Mouse (Mus musculus) liver, adult 2 months (tissue): ENCODE measurements around the gene Klf7. TPM values are rescaled to one million over a fixed set of nuclear protein-coding genes. Genes with fewer than 3 reads are reported as not detected.

Source experiments
- DNase-seq: peaks from one replicate; pipeline ENCODE4 v3.0.0-alpha.2; 2011; ENCODE audit warnings: low read depth, low spot score; ENCODE audit errors: extremely low read depth
- H3K27ac ChIP-seq: fragments of 200-500 bp; replicated peaks from 2 replicates; pipeline ENCODE4 v1.5.1; 2012; ENCODE audit warnings: low read depth, mild to moderate bottlenecking, control low read depth, inconsistent platforms, low read length; ENCODE audit not compliant: insufficient read depth
- H3K27me3 ChIP-seq: fragments of 200-500 bp; 2 replicates; pipeline ENCODE4 v1.6.1; 2012; ENCODE audit warnings: mild to moderate bottlenecking, moderate library complexity, low read length, inconsistent platforms; ENCODE audit not compliant: control insufficient read depth, insufficient read depth
- H3K36me3 ChIP-seq: fragments of 200-500 bp; 2 replicates; pipeline ENCODE4 v1.6.1; 2012; ENCODE audit warnings: low read length, inconsistent platforms; ENCODE audit not compliant: control insufficient read depth, insufficient read depth
- H3K4me1 ChIP-seq: fragments of 200-500 bp; 2 replicates; pipeline ENCODE4 v1.6.1; 2011; ENCODE audit warnings: low read length; ENCODE audit not compliant: control insufficient read depth, insufficient read depth
- H3K4me3 ChIP-seq: fragments of 200-500 bp; 2 replicates; pipeline ENCODE4 v1.5.1; 2011; ENCODE audit warnings: low read depth, mild to moderate bottlenecking, control low read depth, low read length, moderate library complexity; ENCODE audit not compliant: insufficient read depth
- H3K79me2 ChIP-seq: fragments of 200-500 bp; 2 replicates; pipeline ENCODE4 v1.6.1; 2012; ENCODE audit warnings: inconsistent platforms, mild to moderate bottlenecking, low read length, moderate library complexity; ENCODE audit not compliant: control insufficient read depth, insufficient read depth
- H3K9ac ChIP-seq: fragments of 200-500 bp; 2 replicates; pipeline ENCODE4 v1.6.1; 2012; ENCODE audit warnings: low read depth, mild to moderate bottlenecking, control low read depth, inconsistent platforms, low read length
- CTCF ChIP-seq: fragments of 200-500 bp; IDR thresholded peaks from 2 replicates; pipeline ENCODE4 v1.5.1; 2011; ENCODE audit warnings: low read depth, low read length, control low read depth
- POLR2A ChIP-seq: fragments of 200-500 bp; IDR thresholded peaks from 2 replicates; pipeline ENCODE4 v1.6.1; 2011; ENCODE audit warnings: low read length, control low read depth; ENCODE audit not compliant: insufficient read depth; ENCODE audit errors: extremely low read depth
- WGBS: fragments of 180-500 bp; shearing (Covaris S2); methylation state at CpG from one replicate; pipeline ENCODE4 v1.1.7; 2018; 5-methylcytosine and 5-hydroxymethylcytosine counted together
- polyA plus RNA-seq: library from polyadenylated mRNA; depleted of rRNA; stranded (reverse); fragments of >200 nt; gene quantifications from 2 replicates; pipeline ENCODE4 v1.2.3, GENCODE M21; 2012
- total RNA-seq: library from RNA; depleted of rRNA; stranded (reverse); fragments of >200 nt; gene quantifications from 2 replicates; pipeline ENCODE4 v1.2.3, GENCODE M21; 2014

Klf7 gene
- total and polyA plus RNA-seq, 2 experiments = 2.2 to 4.0 TPM

- WGBS = 80% methylated on average over 7 of the region's 7 CpGs
- Histone ChIP-seq H3K36me3 (no peaks in the 10 kb centered on the region; the same call in 1 of the 2 replicates), H3K27me3 (no peaks in the 10 kb centered on the region), H3K9ac (no peak overlapping the region), H3K4me1 (peaks cover 7% of the 10 kb centered on the region; the same call in 1 of the 2 replicates), H3K27ac (no peak overlapping the region; the same call in 1 of the 2 replicates), H3K4me3 (no peak overlapping the region), H3K79me2 (peaks cover 11% of the 10 kb centered on the region; the same call in 1 of the 2 replicates)
- no peak for TF ChIP-seq CTCF
- no peak for TF ChIP-seq POLR2A
- DNase-seq = no peak
Observed at GRCm38 (mm10) chr1:64107526-64107925, 14.6 kb downstream of the Klf7 start.

DNA sequence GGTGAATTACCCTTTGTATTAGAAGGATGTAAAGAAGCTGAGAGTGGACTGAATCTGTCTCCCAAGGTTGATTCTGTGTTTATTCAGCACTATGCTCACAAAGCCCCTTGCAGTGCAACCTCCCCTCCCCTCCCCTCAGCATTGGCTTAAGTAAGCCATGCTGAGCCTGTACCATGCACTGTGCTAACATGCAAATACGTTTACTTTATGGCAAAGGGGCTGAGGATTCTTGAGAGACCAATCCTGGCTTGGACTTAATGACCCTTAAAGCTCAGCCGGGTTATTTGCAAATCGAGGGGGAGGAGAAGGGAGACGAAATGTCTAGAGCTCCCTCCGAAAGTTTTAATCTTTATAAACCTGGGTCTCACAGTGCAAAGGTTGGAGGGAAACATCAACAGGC is 16.0 kb downstream of the Klf7 start:
- WGBS = 37% methylated on average over 5 of the region's 5 CpGs
- no peak for DNase-seq
- TF ChIP-seq CTCF = no peak
- TF ChIP-seq POLR2A = no peak

DNA sequence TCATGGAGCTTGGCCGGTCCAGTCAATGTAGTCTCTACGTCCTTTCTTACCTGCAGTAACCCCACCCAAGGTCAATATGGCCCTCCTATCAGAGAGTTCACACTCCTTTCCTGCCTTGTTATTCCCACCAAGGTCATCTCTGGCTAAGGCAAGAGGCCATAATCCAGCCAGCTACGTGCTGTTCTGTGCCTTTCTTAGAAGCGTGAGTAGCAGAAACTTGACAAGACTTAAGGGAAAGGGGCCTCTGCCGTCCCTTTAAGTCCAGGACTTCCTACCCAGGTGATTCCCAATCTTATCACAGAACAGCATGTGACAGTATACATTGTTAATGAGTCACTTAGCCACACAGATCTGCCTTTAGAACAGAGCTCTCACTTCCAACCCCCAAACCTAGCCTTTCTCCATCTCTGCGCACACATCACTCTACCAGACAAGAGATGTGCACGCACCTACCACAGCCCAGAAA is 16.9 kb downstream of the Klf7 start:
- H3K27me3 ChIP-seq = no peaks in the 10 kb centered on the region
- H3K9ac ChIP-seq = no peak overlapping the region
- H3K4me1 ChIP-seq = peaks cover 7% of the 10 kb centered on the region; the same call in 1 of the 2 replicates
- no peak overlapping the region for H3K4me3 ChIP-seq
- 60% methylated on average over 7 of the region's 7 CpGs for WGBS
- no peaks in the 10 kb centered on the region; the same call in 1 of the 2 replicates for H3K36me3 ChIP-seq
- no peak overlapping the region for H3K27ac ChIP-seq
- TF ChIP-seq POLR2A (no peak), CTCF (no peak)
- no peak for DNase-seq
- peaks cover 11% of the 10 kb centered on the region; the same call in 1 of the 2 replicates for H3K79me2 ChIP-seq

More for the DNA sequence above, 16.0 kb downstream of the Klf7 start:
- no peak overlapping the region for H3K4me3 ChIP-seq
- no peaks in the 10 kb centered on the region; the same call in 1 of the 2 replicates for H3K36me3 ChIP-seq
- peaks cover 7% of the 10 kb centered on the region; the same call in 1 of the 2 replicates for H3K4me1 ChIP-seq
- H3K79me2 ChIP-seq = peaks cover 11% of the 10 kb centered on the region; the same call in 1 of the 2 replicates
- no peak overlapping the region for H3K9ac ChIP-seq
- peak overlapping the region; percentile 29; the same call in 1 of the 2 replicates for H3K27ac ChIP-seq
- no peaks in the 10 kb centered on the region for H3K27me3 ChIP-seq

DNA sequence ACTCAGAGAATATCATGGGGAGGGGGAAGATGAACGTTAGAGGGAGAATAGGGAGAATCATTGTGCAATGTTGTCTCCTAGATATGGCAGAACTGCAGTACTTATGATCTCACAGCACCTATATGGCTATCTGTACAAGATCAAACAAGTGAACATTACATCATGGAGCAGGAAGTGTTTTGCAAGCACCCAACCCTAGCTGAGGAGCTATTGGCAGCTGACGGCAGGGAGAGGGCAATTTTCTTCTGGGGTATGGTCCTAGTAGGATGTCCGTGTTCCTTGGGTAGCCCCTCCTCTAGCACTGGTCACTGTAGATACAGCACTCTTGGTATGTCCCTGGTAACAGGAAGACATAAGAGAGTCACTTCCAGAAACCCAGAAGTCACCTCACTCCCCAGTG is 17.4 kb downstream of the Klf7 start:
- H3K27ac ChIP-seq = no peak overlapping the region
- WGBS = 37% methylated on average over 3 of the region's 3 CpGs
- H3K79me2 ChIP-seq = peaks cover 8% of the 10 kb centered on the region; the same call in 1 of the 2 replicates
- no peak for TF ChIP-seq CTCF
- TF ChIP-seq POLR2A = no peak
- H3K9ac ChIP-seq = no peak overlapping the region
- no peaks in the 10 kb centered on the region for H3K27me3 ChIP-seq
- H3K4me1 ChIP-seq = peaks cover 7% of the 10 kb centered on the region; the same call in 1 of the 2 replicates
- no peak for DNase-seq
- H3K4me3 ChIP-seq = no peak overlapping the region
- no peaks in the 10 kb centered on the region; the same call in 1 of the 2 replicates for H3K36me3 ChIP-seq

DNA sequence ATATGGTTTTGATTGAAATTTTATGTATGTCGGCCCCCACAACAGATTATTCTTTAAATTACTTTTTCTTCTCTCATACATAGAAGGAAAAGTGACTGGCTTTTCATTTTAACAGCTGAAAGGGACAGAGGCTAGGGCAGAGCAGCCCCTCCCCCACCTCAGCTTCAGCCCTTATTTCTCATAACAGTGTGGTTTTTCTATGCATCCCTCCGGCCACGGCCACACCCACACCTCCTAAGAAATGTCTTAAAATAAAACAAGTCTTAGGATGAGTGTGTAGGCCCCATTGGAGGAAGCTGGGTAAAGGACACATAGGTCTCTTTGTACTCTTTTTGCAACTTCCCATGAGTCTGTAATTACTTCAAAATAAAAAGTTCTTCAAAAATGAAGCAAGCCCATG is 20.8 kb downstream of the Klf7 start:
- no peak for DNase-seq
- Histone ChIP-seq H3K27ac (no peak overlapping the region), H3K36me3 (no peaks in the 10 kb centered on the region; the same call in 1 of the 2 replicates), H3K4me1 (peaks cover 14% of the 10 kb centered on the region), H3K27me3 (no peaks in the 10 kb centered on the region), H3K4me3 (no peak overlapping the region), H3K79me2 (peaks cover 11% of the 10 kb centered on the region; the same call in 1 of the 2 replicates), H3K9ac (no peak overlapping the region)
- TF ChIP-seq CTCF (no peak), POLR2A (no peak)
- 85% methylated on average over 3 of the region's 3 CpGs for WGBS

DNA sequence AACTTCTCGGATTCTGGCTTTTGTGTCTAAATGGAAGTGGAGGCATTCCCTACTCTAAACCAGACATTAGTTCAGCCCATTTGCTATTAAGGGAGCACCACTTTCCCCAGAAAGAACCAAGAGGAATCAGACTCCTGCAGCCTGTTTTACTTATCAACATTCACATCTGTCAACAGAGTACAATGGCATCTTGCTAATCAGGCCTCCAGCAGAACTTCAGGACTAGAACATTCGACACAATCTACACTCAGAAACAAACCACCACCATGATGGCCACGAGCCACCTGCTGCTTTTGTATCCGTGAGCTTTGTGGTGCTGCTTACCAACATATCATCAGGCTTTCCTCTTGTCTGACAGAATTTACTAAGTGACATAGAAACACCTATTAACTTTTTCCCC is 23.3 kb downstream of the Klf7 start:
- peak overlapping the region; percentile 40; the same call in 1 of the 2 replicates for H3K27ac ChIP-seq
- 55% methylated on average over 4 of the region's 4 CpGs for WGBS

More for the DNA sequence above, 23.3 kb downstream of the Klf7 start:
- Histone ChIP-seq H3K4me3 (no peak overlapping the region), H3K4me1 (peaks cover 11% of the 10 kb centered on the region), H3K36me3 (no peaks in the 10 kb centered on the region), H3K27me3 (no peaks in the 10 kb centered on the region), H3K9ac (no peak overlapping the region), H3K79me2 (peaks cover 6% of the 10 kb centered on the region; the same call in 1 of the 2 replicates)
- DNase-seq = no peak
- no peak for TF ChIP-seq POLR2A
